Mouse (Mus musculus): Measurements from ENCODE around the gene 4931406P16Rik.
"Not testable (repeated sequence)": the region's sequence is repeated elsewhere in the genome, so short reads cannot be mapped to it uniquely, and the experiment has no call there.

DNA sequence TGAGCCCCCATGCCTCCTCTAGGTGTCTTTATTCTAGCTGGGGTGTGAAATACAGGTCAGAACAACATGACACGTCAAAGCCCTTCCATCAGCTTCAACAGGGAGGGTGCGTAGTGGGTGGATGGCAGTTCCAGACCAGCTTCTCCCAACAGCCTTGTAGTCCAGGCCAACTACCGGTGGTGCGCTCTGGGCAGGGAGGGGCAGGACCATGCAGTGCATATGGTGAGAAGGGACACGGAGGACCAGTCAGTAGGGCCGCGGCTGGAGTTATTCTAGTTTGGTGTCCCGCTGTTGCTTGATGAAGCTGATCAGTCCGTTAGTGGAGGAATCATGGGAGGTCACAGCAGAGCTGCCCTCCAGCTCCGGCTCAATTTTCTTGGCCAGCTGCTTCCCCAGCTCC is 111.2 kb downstream of the 4931406P16Rik start:
- TF ChIP-seq POLR2A (IDR thresholded peaks at IDR 0.05; ENCODE audit: borderline replicate concordance, extremely low read depth, insufficient read depth, insufficient read length, poor library complexity, severe bottlenecking); CTCF (IDR thresholded peaks at IDR 0.05; ENCODE audit: borderline replicate concordance, extremely low read depth, insufficient read depth, insufficient read length): not testable (repeated sequence)

Measured in brain, embryonic 14.5 days (tissue).